Mouse (Mus musculus): ENCODE measurements around the gene Plac1. TPM values are rescaled to one million over a fixed set of nuclear protein-coding genes. Genes with fewer than 3 reads are reported as not detected.

The Plac1 gene
- total and polyA plus RNA-seq, 2 experiments from 2014 or later: 1.9 TPM; not detected in 1

DNA sequence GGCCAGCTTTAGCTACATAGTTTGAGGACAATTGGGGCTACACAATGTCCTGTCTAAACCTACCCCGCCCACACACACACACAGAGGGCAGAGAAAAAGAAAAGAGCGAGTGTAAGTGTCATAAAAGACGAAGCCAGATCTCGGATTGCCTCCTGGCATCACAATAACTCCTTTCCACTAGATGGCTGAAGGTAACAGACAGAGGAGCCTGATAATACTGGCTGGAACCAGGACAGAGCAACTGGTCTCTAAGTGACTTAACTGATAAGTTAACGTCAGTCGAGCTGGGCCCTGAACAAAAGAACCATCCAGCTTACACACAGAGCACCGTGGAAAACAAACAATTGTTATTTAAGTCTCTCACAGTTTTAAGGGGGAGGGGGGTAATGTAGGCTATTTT lies 3.5 kb downstream of the Plac1 start:
- TF ChIP-seq EP300 (IDR thresholded peaks at IDR 0.05; ENCODE audit: low read depth) (no peak), CTCF (IDR thresholded peaks at IDR 0.05; ENCODE audit: low read depth) (no peak)
- DNase-seq (ENCODE audit: low spot score): no peak
- 43% methylated on average over 7 of the region's 7 CpGs for WGBS
- Histone ChIP-seq H3K36me3 (replicated peaks; ENCODE audit: control insufficient read depth, insufficient read depth, low read length) (no peaks in the 10 kb centered on the region), H3K9ac (replicated peaks; ENCODE audit: low read depth, low read length) (no peak overlapping the region), H3K9me3 (replicated peaks; ENCODE audit: control insufficient read depth, low read length) (no peaks in the 10 kb centered on the region), H3K27ac (ENCODE audit: low read depth) (no peak overlapping the region), H3K4me1 (ENCODE audit: control insufficient read depth, insufficient read depth) (no peaks in the 10 kb centered on the region), H3K4me2 (ENCODE audit: low read depth, low read length) (no peak overlapping the region), H3K4me3 (ENCODE audit: low read depth, low read length) (no peak overlapping the region), H3K27me3 (ENCODE audit: control insufficient read depth, insufficient read depth, low read length) (no peaks in the 10 kb centered on the region)
- ATAC-seq (ENCODE audit: insufficient read depth, low read depth): no peak

DNA sequence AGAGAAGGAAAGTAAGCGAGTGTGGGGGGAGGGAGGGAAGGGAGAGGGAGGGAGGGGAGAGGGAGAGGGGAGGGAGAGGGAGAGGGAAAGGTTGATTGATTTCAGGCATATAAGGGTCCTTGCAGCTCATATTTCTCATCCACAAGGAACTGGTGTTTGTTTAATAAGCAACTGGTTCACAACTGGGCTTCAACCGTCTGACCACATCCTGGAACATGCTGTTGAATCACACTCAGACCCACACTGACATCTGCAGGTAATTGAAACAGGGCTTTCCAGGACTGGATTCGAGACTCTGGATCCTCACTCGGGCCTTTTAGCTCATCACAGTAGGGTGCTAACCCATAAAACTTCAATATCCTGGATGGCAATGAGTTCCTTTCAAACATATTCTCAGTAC lies 6.2 kb downstream of the Plac1 start:
- no peak overlapping the region for H3K4me2 ChIP-seq (ENCODE audit: low read depth, low read length)
- no peak overlapping the region for H3K9ac ChIP-seq (replicated peaks; ENCODE audit: low read depth, low read length)
- no peaks in the 10 kb centered on the region for H3K36me3 ChIP-seq (replicated peaks; ENCODE audit: control insufficient read depth, insufficient read depth, low read length)
- ATAC-seq (ENCODE audit: insufficient read depth, low read depth): peak; percentile 51; the same call in 1 of the 2 replicates
- 0 out of 2 replicates have a peak overlapping the region, but pooled peaks have one; percentile 25 for H3K27ac ChIP-seq (ENCODE audit: low read depth)
- DNase-seq (ENCODE audit: low spot score): peak; percentile 55
- H3K9me3 ChIP-seq (replicated peaks; ENCODE audit: control insufficient read depth, low read length): no peaks in the 10 kb centered on the region
- 28% methylated on average over 4 of the region's 4 CpGs for WGBS
- no peak for TF ChIP-seq EP300 (IDR thresholded peaks at IDR 0.05; ENCODE audit: low read depth)
- TF ChIP-seq CTCF (IDR thresholded peaks at IDR 0.05; ENCODE audit: low read depth): peak; percentile 50
- no peak overlapping the region for H3K4me3 ChIP-seq (ENCODE audit: low read depth, low read length)
- no peaks in the 10 kb centered on the region for H3K4me1 ChIP-seq (ENCODE audit: control insufficient read depth, insufficient read depth)
- H3K27me3 ChIP-seq (ENCODE audit: control insufficient read depth, insufficient read depth, low read length): no peaks in the 10 kb centered on the region

DNA sequence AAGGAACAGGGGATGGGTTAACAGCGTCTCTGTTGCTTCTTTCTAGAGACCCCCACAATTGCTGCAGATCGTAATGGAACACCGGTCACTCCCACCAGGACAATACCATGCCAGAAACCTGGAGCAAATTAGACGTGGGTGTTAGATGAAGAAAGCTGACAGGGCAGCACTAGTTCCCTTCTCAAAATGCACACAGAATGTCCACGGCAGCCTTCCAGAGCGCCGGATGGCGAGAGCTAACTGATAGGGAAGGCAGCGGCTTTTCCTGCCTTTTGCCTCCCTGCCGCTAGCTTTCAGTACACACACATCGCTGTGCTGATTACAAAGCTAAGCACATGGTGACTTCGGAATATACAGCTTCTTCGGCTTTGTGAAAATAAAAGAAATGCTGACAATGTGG lies 7.9 kb downstream of the Plac1 start:
- 29% methylated on average over 13 of the region's 13 CpGs for WGBS
- H3K4me3 ChIP-seq (ENCODE audit: low read depth, low read length): peak overlapping the region; percentile 36
- peak overlapping the region; percentile 60 for H3K4me2 ChIP-seq (ENCODE audit: low read depth, low read length)
- H3K9ac ChIP-seq (replicated peaks; ENCODE audit: low read depth, low read length): peak overlapping the region; percentile 40
- H3K4me1 ChIP-seq (ENCODE audit: control insufficient read depth, insufficient read depth): no peaks in the 10 kb centered on the region
- ATAC-seq (ENCODE audit: insufficient read depth, low read depth): peak; percentile 33; the same call in 1 of the 2 replicates
- peak overlapping the region; percentile 84 for H3K27ac ChIP-seq (ENCODE audit: low read depth)
- H3K9me3 ChIP-seq (replicated peaks; ENCODE audit: control insufficient read depth, low read length): no peaks in the 10 kb centered on the region
- peak; percentile 63 for DNase-seq (ENCODE audit: low spot score)
- H3K27me3 ChIP-seq (ENCODE audit: control insufficient read depth, insufficient read depth, low read length): no peaks in the 10 kb centered on the region
- no peaks in the 10 kb centered on the region for H3K36me3 ChIP-seq (replicated peaks; ENCODE audit: control insufficient read depth, insufficient read depth, low read length)
- TF ChIP-seq EP300 (IDR thresholded peaks at IDR 0.05; ENCODE audit: low read depth) (no peak), CTCF (IDR thresholded peaks at IDR 0.05; ENCODE audit: low read depth) (no peak)

- no peaks in the 10 kb centered on the region for H3K27me3 ChIP-seq (ENCODE audit: control insufficient read depth, insufficient read depth, low read length)
- DNase-seq (ENCODE audit: low spot score) (peak; percentile 35), ATAC-seq (ENCODE audit: insufficient read depth, low read depth) (no peak; the same call in 1 of the 2 replicates)
- no peak overlapping the region for H3K4me3 ChIP-seq (ENCODE audit: low read depth, low read length)
- no peaks in the 10 kb centered on the region for H3K9me3 ChIP-seq (replicated peaks; ENCODE audit: control insufficient read depth, low read length)
- no peaks in the 10 kb centered on the region for H3K36me3 ChIP-seq (replicated peaks; ENCODE audit: control insufficient read depth, insufficient read depth, low read length)
- H3K4me1 ChIP-seq (ENCODE audit: control insufficient read depth, insufficient read depth): no peaks in the 10 kb centered on the region
- no peak overlapping the region for H3K4me2 ChIP-seq (ENCODE audit: low read depth, low read length)
- H3K9ac ChIP-seq (replicated peaks; ENCODE audit: low read depth, low read length): no peak overlapping the region
- H3K27ac ChIP-seq (ENCODE audit: low read depth): peak overlapping the region; percentile 62
- 53% methylated on average over 6 of the region's 6 CpGs for WGBS
- TF ChIP-seq EP300 (IDR thresholded peaks at IDR 0.05; ENCODE audit: low read depth) (no peak), CTCF (IDR thresholded peaks at IDR 0.05; ENCODE audit: low read depth) (no peak)
These were observed 15.5 kb downstream of the Plac1 start for GRCm38 (mm10) chrX:53224353-53224944.

DNA sequence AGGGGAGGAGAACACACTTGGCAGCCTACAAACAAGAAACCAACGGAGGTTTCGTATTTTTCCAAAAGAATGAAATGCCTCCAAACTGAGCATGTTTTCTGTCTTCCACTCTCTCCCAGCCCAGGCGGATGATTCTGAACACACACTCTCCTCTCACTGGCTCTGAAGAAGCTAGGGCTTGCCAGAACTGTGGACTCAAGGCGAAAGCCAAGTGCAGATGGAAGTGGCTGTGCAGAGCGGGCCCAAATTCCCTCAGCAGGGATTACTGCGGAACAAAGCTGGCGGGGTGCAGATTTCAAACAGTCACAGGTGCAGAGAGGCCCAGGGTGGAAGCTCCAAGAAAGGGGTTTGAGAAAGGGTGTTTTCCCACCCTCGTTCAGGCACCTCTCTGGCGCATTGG lies 19.1 kb downstream of the Plac1 start:
- Histone ChIP-seq H3K36me3 (replicated peaks; ENCODE audit: control insufficient read depth, insufficient read depth, low read length) (no peaks in the 10 kb centered on the region), H3K27me3 (ENCODE audit: control insufficient read depth, insufficient read depth, low read length) (no peaks in the 10 kb centered on the region), H3K9me3 (replicated peaks; ENCODE audit: control insufficient read depth, low read length) (no peaks in the 10 kb centered on the region), H3K9ac (replicated peaks; ENCODE audit: low read depth, low read length) (no peak overlapping the region), H3K4me1 (ENCODE audit: control insufficient read depth, insufficient read depth) (no peaks in the 10 kb centered on the region), H3K4me3 (ENCODE audit: low read depth, low read length) (no peak overlapping the region), H3K4me2 (ENCODE audit: low read depth, low read length) (no peak overlapping the region), H3K27ac (ENCODE audit: low read depth) (no peak overlapping the region)
- 80% methylated on average over 9 of the region's 9 CpGs for WGBS
- no peak for DNase-seq (ENCODE audit: low spot score)
- no peak for ATAC-seq (ENCODE audit: insufficient read depth, low read depth)
- no peak for TF ChIP-seq EP300 (IDR thresholded peaks at IDR 0.05; ENCODE audit: low read depth)
- TF ChIP-seq CTCF (IDR thresholded peaks at IDR 0.05; ENCODE audit: low read depth): no peak

Data from heart, postnatal 0 days (tissue).